22 mouse cellular contexts compared by ENCODE assay signal in the genomic region with DNA sequence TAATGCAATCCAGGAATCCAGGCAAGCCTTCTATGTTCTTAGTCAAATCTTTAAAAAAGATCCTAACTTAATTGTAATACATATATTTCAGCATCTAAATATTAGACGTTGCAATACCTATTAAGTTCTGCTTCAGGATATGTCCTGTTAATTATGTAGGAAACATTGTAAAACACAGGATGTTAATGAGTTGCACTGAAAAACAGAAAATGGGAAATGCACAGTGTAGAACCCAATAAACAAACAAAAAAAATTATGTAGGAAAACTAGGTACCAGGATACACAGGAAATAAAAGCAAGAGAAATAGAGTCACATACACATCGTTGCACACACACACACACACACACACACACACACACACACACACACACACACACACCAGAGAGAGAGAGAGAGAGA.
DNase-seq lines count a peak whose midpoint lies in the region; ATAC-seq lines count a peak whose summit lies in the region.
"Had no signal": no experiment of that assay in that cellular context is flagged by ENCODE, and none has a peak within 500 bp of the region (broad histone marks: within the 10 kb centered on the region; RNA-seq: fewer than 3 reads in every experiment).

No protein-coding gene starts in this region.

- no peaks in the 10 kb centered on the region for H3K9me3 ChIP-seq in intestine, embryonic 15.5 days
- H3K9me3 ChIP-seq: G1E had no signal

- no peaks in the 10 kb centered on the region for H3K4me1 ChIP-seq in intestine, embryonic 15.5 days (replicated peaks)

- peak; percentile 59; the same call in 1 of the 2 replicates for ATAC-seq in erythroid progenitor cell, adult 5-6 weeks (replicated peaks; ENCODE audit: low FRiP score, poor library complexity, severe bottlenecking)
- ATAC-seq in megakaryocyte, adult 5-6 weeks (ENCODE audit: poor library complexity, severe bottlenecking), result peak; percentile 57
- 0 out of 2 replicates have a peak, but pooled peaks have one; percentile 56 for ATAC-seq in monocyte, adult 5-6 weeks (replicated peaks; ENCODE audit: insufficient number of reproducible peaks, low FRiP score, low TSS enrichment, poor library complexity, severe bottlenecking)
- ATAC-seq in neutrophil, adult 5-6 weeks (ENCODE audit: extremely low read depth, insufficient number of reproducible peaks, low FRiP score, poor library complexity, severe bottlenecking), result peak; percentile 60; the same call in 1 of the 2 replicates
- ATAC-seq in intestine, embryonic 15.5 days, result no peak
- ATAC-seq: activated CD4-positive, CD25-positive, alpha-beta regulatory T cell, adult 4 months; CD4-positive, CD25-positive, alpha-beta regulatory T cell, adult 4 months; Patski had no signal

- no peaks in the 10 kb centered on the region for H3K36me3 ChIP-seq in intestine, embryonic 15.5 days
- H3K36me3 ChIP-seq: G1E had no signal

- 75% methylated on average over 2 of the region's 2 CpGs for WGBS in intestine, embryonic 15.5 days

- no peak overlapping the region for H3K27ac ChIP-seq in intestine, embryonic 15.5 days

- H3K4me3 ChIP-seq in intestine, embryonic 15.5 days (replicated peaks), result no peak overlapping the region

- H3K27me3 ChIP-seq in intestine, embryonic 15.5 days (replicated peaks), result no peaks in the 10 kb centered on the region
- H3K27me3 ChIP-seq: CH12.LX, Patski had no signal

- H3K9ac ChIP-seq in intestine, embryonic 15.5 days, result no peak overlapping the region

- no peak for DNase-seq in ovary, postnatal 10 days (ENCODE audit: low spot score)
- no peak for DNase-seq in thymus, postnatal 10 days (ENCODE audit: low spot score in 2 of 2)
- no peak for DNase-seq in adrenal gland, postnatal 10 days
- DNase-seq: adrenal gland, adult 2 months; adrenal gland, adult 8-10 months; adrenal gland, postnatal 14 days; adrenal gland, postnatal 25 days; adrenal gland, postnatal 36 days; B cell, adult 2 months; cerebellum, adult 11 months; cerebellum, adult 11-12 months; cerebellum, adult 18-20 months had no signal

- H3K4me2 ChIP-seq in intestine, embryonic 15.5 days (replicated peaks), result no peak overlapping the region
